Mouse (Mus musculus): ENCODE measurements around the gene Uri1. TPM values are rescaled to one million over a fixed set of nuclear protein-coding genes. Genes with fewer than 3 reads are reported as not detected.
A peak's percentile ranks its signal among the peaks of the same experiment; 100 is the strongest.

Uri1 gene
- polyA plus RNA-seq, 1 experiment from 2014 or later, result 37.6 TPM

DNA sequence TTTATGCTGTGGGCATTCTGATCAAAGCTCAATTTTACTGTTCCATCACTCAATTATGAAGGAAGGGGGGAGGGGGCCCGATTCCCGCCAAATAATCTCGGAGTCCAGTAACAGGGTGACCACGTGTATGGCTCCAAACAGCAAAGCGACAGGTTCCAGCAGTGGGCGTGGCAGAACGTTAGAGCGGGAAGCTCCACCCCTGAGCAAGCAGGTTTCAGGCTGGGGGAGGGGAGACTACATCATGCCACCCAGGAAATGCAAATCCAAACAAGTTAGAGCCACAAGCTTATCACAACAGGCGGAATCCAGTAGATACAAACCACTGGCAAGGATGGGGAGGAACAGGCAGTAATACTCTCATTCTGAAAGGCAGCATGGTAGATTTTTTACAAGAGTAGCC, 71.5 kb downstream of the Uri1 start:
- H3K4me2 ChIP-seq, result no peak overlapping the region
- no peak overlapping the region for H3K9ac ChIP-seq
- H3K27ac ChIP-seq (replicated peaks), result no peak overlapping the region
- H3K9me3 ChIP-seq, result no peaks in the 10 kb centered on the region
- 84% methylated on average over 9 of the region's 9 CpGs for WGBS
- no peaks in the 10 kb centered on the region for H3K27me3 ChIP-seq
- no peak overlapping the region for H3K4me3 ChIP-seq
- no peak for ATAC-seq (ENCODE audit: low FRiP score, low read depth)
- H3K4me1 ChIP-seq (replicated peaks), result no peaks in the 10 kb centered on the region
- no peaks in the 10 kb centered on the region for H3K36me3 ChIP-seq

- WGBS, result 88% methylated on average over 8 of the region's 8 CpGs
- Histone ChIP-seq H3K4me3 (no peak overlapping the region), H3K4me2 (no peak overlapping the region), H3K4me1 (replicated peaks) (peaks cover 31% of the 10 kb centered on the region), H3K36me3 (no peaks in the 10 kb centered on the region), H3K9me3 (no peaks in the 10 kb centered on the region), H3K9ac (no peak overlapping the region), H3K27ac (replicated peaks) (no peak overlapping the region), H3K27me3 (no peaks in the 10 kb centered on the region)
- ATAC-seq (ENCODE audit: low FRiP score, low read depth), result no peak
Measured at GRCm38 (mm10) chr7:37936459-37936858, 86.9 kb downstream of the Uri1 start.

GRCm38 (mm10) chr7:37935786-37936185, 87.6 kb downstream of the Uri1 start:
- no peaks in the 10 kb centered on the region for H3K9me3 ChIP-seq
- no peaks in the 10 kb centered on the region for H3K36me3 ChIP-seq
- no peak overlapping the region for H3K4me3 ChIP-seq
- H3K27ac ChIP-seq (replicated peaks), result no peak overlapping the region
- no peak overlapping the region for H3K4me2 ChIP-seq
- WGBS, result 51% methylated on average over 5 of the region's 5 CpGs
- H3K27me3 ChIP-seq, result no peaks in the 10 kb centered on the region
- H3K4me1 ChIP-seq (replicated peaks), result peaks cover 33% of the 10 kb centered on the region
- H3K9ac ChIP-seq, result no peak overlapping the region
- ATAC-seq (ENCODE audit: low FRiP score, low read depth), result no peak

- H3K27ac ChIP-seq (replicated peaks), result peak overlapping the region; percentile 39; the same call in 1 of the 2 replicates
- WGBS, result 11% methylated on average over 5 of the region's 5 CpGs
Measured at GRCm38 (mm10) chr7:37934770-37935182, 88.6 kb downstream of the Uri1 start.

GRCm38 (mm10) chr7:37933754-37934308, 89.5 kb downstream of the Uri1 start:
- ATAC-seq (ENCODE audit: low FRiP score, low read depth), result peak; percentile 23; the same call in 1 of the 2 replicates
- Histone ChIP-seq H3K4me3 (no peak overlapping the region), H3K9ac (no peak overlapping the region), H3K27me3 (no peaks in the 10 kb centered on the region), H3K4me1 (replicated peaks) (peaks cover 38% of the 10 kb centered on the region), H3K9me3 (no peaks in the 10 kb centered on the region), H3K36me3 (no peaks in the 10 kb centered on the region), H3K4me2 (no peak overlapping the region), H3K27ac (replicated peaks) (no peak overlapping the region)
- 21% methylated on average over 9 of the region's 9 CpGs for WGBS

More at GRCm38 (mm10) chr7:37934770-37935182, 88.6 kb downstream of the Uri1 start:
- Histone ChIP-seq H3K4me2 (no peak overlapping the region), H3K4me1 (replicated peaks) (peaks cover 35% of the 10 kb centered on the region), H3K9me3 (no peaks in the 10 kb centered on the region), H3K36me3 (no peaks in the 10 kb centered on the region), H3K9ac (no peak overlapping the region), H3K4me3 (no peak overlapping the region), H3K27me3 (no peaks in the 10 kb centered on the region)
- ATAC-seq (ENCODE audit: low FRiP score, low read depth), result peak; percentile 49

- Histone ChIP-seq H3K27me3 (no peaks in the 10 kb centered on the region), H3K4me2 (no peak overlapping the region), H3K4me3 (no peak overlapping the region), H3K9ac (no peak overlapping the region), H3K36me3 (no peaks in the 10 kb centered on the region), H3K27ac (replicated peaks) (no peak overlapping the region), H3K4me1 (replicated peaks) (peaks cover 38% of the 10 kb centered on the region), H3K9me3 (no peaks in the 10 kb centered on the region)
- 17% methylated on average over 3 of the region's 3 CpGs for WGBS
- ATAC-seq (ENCODE audit: low FRiP score, low read depth), result no peak
Measured at GRCm38 (mm10) chr7:37931631-37932030, 91.7 kb downstream of the Uri1 start.

DNA sequence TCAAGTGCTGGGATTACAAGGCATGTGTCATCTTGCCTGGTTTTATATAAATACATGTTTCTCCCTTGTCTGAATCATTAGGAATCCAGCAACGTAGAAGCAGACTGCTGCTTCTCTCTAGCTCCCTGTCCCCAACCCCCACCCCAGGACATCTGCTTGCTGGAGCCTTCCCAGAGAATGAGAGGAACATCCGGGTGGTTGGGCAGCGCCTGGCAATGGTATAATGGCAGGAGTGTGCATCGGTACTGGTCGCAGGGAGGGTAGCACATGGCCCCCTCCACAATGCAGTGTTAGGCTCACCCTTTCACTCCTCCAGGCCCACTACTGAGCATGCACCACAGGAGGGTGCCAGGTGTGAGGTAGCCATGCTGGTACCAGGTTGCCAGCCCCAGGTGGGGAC, 93.6 kb downstream of the Uri1 start:
- no peak overlapping the region for H3K4me2 ChIP-seq
- H3K27me3 ChIP-seq, result no peaks in the 10 kb centered on the region
- peaks cover 4% of the 10 kb centered on the region; the same call in 1 of the 2 replicates for H3K9me3 ChIP-seq
- no peak overlapping the region for H3K9ac ChIP-seq
- no peak overlapping the region for H3K27ac ChIP-seq (replicated peaks)
- H3K4me3 ChIP-seq, result no peak overlapping the region
- H3K4me1 ChIP-seq (replicated peaks), result peaks cover 33% of the 10 kb centered on the region
- 52% methylated on average over 5 of the region's 5 CpGs for WGBS
- H3K36me3 ChIP-seq, result no peaks in the 10 kb centered on the region
- ATAC-seq (ENCODE audit: low FRiP score, low read depth), result 0 out of 2 replicates have a peak, but pooled peaks have one; percentile 24

- H3K27me3 ChIP-seq, result no peaks in the 10 kb centered on the region
- no peaks in the 10 kb centered on the region for H3K36me3 ChIP-seq
- peaks cover 4% of the 10 kb centered on the region; the same call in 1 of the 2 replicates for H3K9me3 ChIP-seq
- H3K4me1 ChIP-seq (replicated peaks), result peaks cover 13% of the 10 kb centered on the region
- H3K4me2 ChIP-seq, result no peak overlapping the region
- WGBS, result 79% methylated on average over 4 of the region's 4 CpGs
- no peak overlapping the region for H3K9ac ChIP-seq
- no peak overlapping the region for H3K27ac ChIP-seq (replicated peaks)
- ATAC-seq (ENCODE audit: low FRiP score, low read depth), result no peak
- no peak overlapping the region for H3K4me3 ChIP-seq
Measured at GRCm38 (mm10) chr7:37922999-37923398, 100.4 kb downstream of the Uri1 start.

- no peak overlapping the region for H3K9ac ChIP-seq
- no peak overlapping the region for H3K4me3 ChIP-seq
- WGBS, result 40% methylated on average over 17 of the region's 17 CpGs
- H3K27ac ChIP-seq (replicated peaks), result peak overlapping the region; percentile 28
- no peaks in the 10 kb centered on the region for H3K27me3 ChIP-seq
- ATAC-seq (ENCODE audit: low FRiP score, low read depth), result peak; percentile 40; the same call in 1 of the 2 replicates
- H3K4me2 ChIP-seq, result no peak overlapping the region
- H3K4me1 ChIP-seq (replicated peaks), result peaks cover 17% of the 10 kb centered on the region
- peaks cover 4% of the 10 kb centered on the region; the same call in 1 of the 2 replicates for H3K9me3 ChIP-seq
- H3K36me3 ChIP-seq, result no peaks in the 10 kb centered on the region
Measured at GRCm38 (mm10) chr7:37921681-37922430, 101.5 kb downstream of the Uri1 start.

GRCm38 (mm10) chr7:37918926-37919325, 104.4 kb downstream of the Uri1 start:
- Histone ChIP-seq H3K4me1 (replicated peaks) (peaks cover 24% of the 10 kb centered on the region), H3K27me3 (no peaks in the 10 kb centered on the region), H3K4me2 (no peak overlapping the region), H3K9ac (no peak overlapping the region), H3K27ac (replicated peaks) (no peak overlapping the region), H3K36me3 (no peaks in the 10 kb centered on the region), H3K4me3 (no peak overlapping the region), H3K9me3 (no peaks in the 10 kb centered on the region)
- WGBS, result 59% methylated on average over 10 of the region's 10 CpGs
- ATAC-seq (ENCODE audit: low FRiP score, low read depth), result no peak

- H3K27me3 ChIP-seq, result no peaks in the 10 kb centered on the region
- H3K4me2 ChIP-seq, result no peak overlapping the region
- WGBS, result 49% methylated on average over 18 of the region's 18 CpGs
- H3K9me3 ChIP-seq, result no peaks in the 10 kb centered on the region
- no peak overlapping the region for H3K4me3 ChIP-seq
- no peak for ATAC-seq (ENCODE audit: low FRiP score, low read depth)
- no peak overlapping the region for H3K27ac ChIP-seq (replicated peaks)
- H3K9ac ChIP-seq, result no peak overlapping the region
- no peaks in the 10 kb centered on the region for H3K36me3 ChIP-seq
- peaks cover 18% of the 10 kb centered on the region for H3K4me1 ChIP-seq (replicated peaks)
Measured at GRCm38 (mm10) chr7:37916762-37917439, 106.5 kb downstream of the Uri1 start.

DNA sequence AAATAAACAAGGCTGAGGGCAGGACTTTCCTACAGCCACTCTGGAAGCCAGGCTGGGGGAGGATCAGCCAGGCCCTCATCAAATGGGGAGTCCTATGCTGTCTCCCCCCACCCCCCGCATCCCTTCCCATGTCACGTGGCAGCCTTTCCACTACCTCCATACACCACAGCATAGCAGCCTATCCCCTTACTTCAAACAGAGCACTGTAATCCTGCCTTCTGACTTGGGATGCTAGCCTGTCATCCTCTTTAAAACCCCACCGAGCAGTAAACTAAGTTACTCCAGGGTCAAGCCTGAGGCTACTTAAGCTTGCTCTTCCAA, 111.6 kb downstream of the Uri1 start:
- WGBS, result 54% methylated on average over 3 of the region's 3 CpGs
- H3K9me3 ChIP-seq, result no peaks in the 10 kb centered on the region
- H3K27me3 ChIP-seq, result no peaks in the 10 kb centered on the region
- no peaks in the 10 kb centered on the region for H3K36me3 ChIP-seq
- peaks cover 21% of the 10 kb centered on the region for H3K4me1 ChIP-seq (replicated peaks)
- H3K27ac ChIP-seq (replicated peaks), result no peak overlapping the region
- H3K4me3 ChIP-seq, result no peak overlapping the region
- no peak overlapping the region for H3K4me2 ChIP-seq
- no peak for ATAC-seq (ENCODE audit: low FRiP score, low read depth)
- no peak overlapping the region for H3K9ac ChIP-seq
